Mouse (Mus musculus): ENCODE data around the gene Tmcc1.

- TF ChIP-seq CTCF (IDR thresholded peaks at IDR 0.05; ENCODE audit: borderline replicate concordance, control insufficient read depth, extremely low read depth, insufficient read depth, low read length, poor library complexity) (no peak), POLR2A (IDR thresholded peaks at IDR 0.05; ENCODE audit: control insufficient read depth, extremely low read depth, insufficient read depth, low read length, poor library complexity) (no peak)
These were observed 111.0 kb downstream of the Tmcc1 start for GRCm38 (mm10) chr6:116082239-116082638.

All from thymus, adult 2 months (tissue).